Mouse (Mus musculus) hindbrain, embryonic 14.5 days (tissue): ENCODE results near the gene Mcat. TPM values are rescaled to one million over a fixed set of nuclear protein-coding genes. Genes with fewer than 3 reads are reported as not detected.

ENCODE experiments used
- ATAC-seq: fragments of 200-750 bp; cut with Nextera tagmentation; 2 replicates; pipeline ENCODE4 v1.8.0; 2017; ENCODE audit warnings: moderate number of reproducible peaks, mild to moderate bottlenecking, moderate TSS enrichment, moderate library complexity; ENCODE audit not compliant: low FRiP score
- DNase-seq: peaks from one replicate; pipeline ENCODE4 v3.0.0-alpha.2; 2015; ENCODE audit warnings: low spot score
- H3K27ac ChIP-seq: fragments of 300-500 bp; sonication (generic); 2 replicates; pipeline ENCODE4 v1.5.1; 2014; ENCODE audit warnings: mild to moderate bottlenecking, moderate library complexity
- H3K27me3 ChIP-seq: fragments of 300-500 bp; sonication (generic); 2 replicates; pipeline ENCODE4 v1.6.1; 2014; ENCODE audit warnings: mild to moderate bottlenecking, low read length, mixed read lengths; ENCODE audit not compliant: control insufficient read depth, insufficient read depth
- H3K36me3 ChIP-seq: fragments of 300-500 bp; sonication (generic); replicated peaks from 2 replicates; pipeline ENCODE4 v1.6.1; 2014; ENCODE audit not compliant: control insufficient read depth, insufficient read depth
- H3K4me1 ChIP-seq: fragments of 300-500 bp; sonication (generic); replicated peaks from 2 replicates; pipeline ENCODE4 v1.6.1; 2014; ENCODE audit warnings: antibody characterized with exemption, low read length, mixed read lengths; ENCODE audit not compliant: control insufficient read depth, insufficient read depth
- H3K4me2 ChIP-seq: fragments of 300-500 bp; sonication (generic); replicated peaks from 2 replicates; pipeline ENCODE4 v1.6.1; 2014; ENCODE audit warnings: mild to moderate bottlenecking, moderate library complexity
- H3K4me3 ChIP-seq: fragments of 300-500 bp; sonication (generic); replicated peaks from 2 replicates; pipeline ENCODE4 v1.5.1; 2014; ENCODE audit warnings: mild to moderate bottlenecking, low read length
- H3K9ac ChIP-seq: fragments of 300-500 bp; sonication (generic); 2 replicates; pipeline ENCODE4 v1.6.1; 2014
- H3K9me3 ChIP-seq: fragments of 300-500 bp; sonication (generic); 2 replicates; pipeline ENCODE4 v1.6.1; 2016; ENCODE audit warnings: low read length; ENCODE audit not compliant: control insufficient read depth
- WGBS: fragments of 180-500 bp; shearing (Covaris S2); extraction: QIAGEN DNeasy Blood & Tissue Kit; methylation state at CpG from one replicate; pipeline ENCODE4 v1.1.7; 2014; 5-methylcytosine and 5-hydroxymethylcytosine counted together
- polyA plus RNA-seq: library from polyadenylated mRNA; unstranded; fragments of >200 nt; fragmentation: Nextera tagmentation; extraction: Ambion mirVana; gene quantifications from 2 replicates; pipeline ENCODE4 v1.2.1, GENCODE M21; 2014

The Mcat gene
- polyA plus RNA-seq, 1 experiment from 2014 or later, result 37.6 TPM

GRCm38 (mm10) chr15:83553831-83554230 lies 9.8 kb downstream of the Mcat start:
- H3K9ac ChIP-seq, result no peak overlapping the region
- ATAC-seq (no peak), DNase-seq (no peak)
- H3K4me2 ChIP-seq, result no peak overlapping the region
- no peaks in the 10 kb centered on the region for H3K27me3 ChIP-seq
- H3K4me3 ChIP-seq, result no peak overlapping the region
- no peaks in the 10 kb centered on the region for H3K9me3 ChIP-seq
- H3K4me1 ChIP-seq, result peaks cover 12% of the 10 kb centered on the region
- peaks cover 44% of the 10 kb centered on the region for H3K36me3 ChIP-seq
- no peak overlapping the region for H3K27ac ChIP-seq

- H3K36me3 ChIP-seq, result peaks cover 80% of the 10 kb centered on the region
- H3K4me1 ChIP-seq, result peaks cover 7% of the 10 kb centered on the region
- no peak overlapping the region for H3K27ac ChIP-seq
- no peaks in the 10 kb centered on the region for H3K27me3 ChIP-seq
- DNase-seq, result no peak
- H3K4me3 ChIP-seq, result no peak overlapping the region
- H3K9me3 ChIP-seq, result no peaks in the 10 kb centered on the region
- 94% methylated on average over 2 of the region's 2 CpGs for WGBS
- H3K4me2 ChIP-seq, result no peak overlapping the region
- ATAC-seq, result no peak
- H3K9ac ChIP-seq, result no peak overlapping the region
These were observed 13.4 kb downstream of the Mcat start for GRCm38 (mm10) chr15:83550137-83550536.

GRCm38 (mm10) chr15:83547144-83547543 lies 16.4 kb downstream of the Mcat start:
- no peak overlapping the region for H3K4me2 ChIP-seq
- H3K9ac ChIP-seq, result no peak overlapping the region
- WGBS, result 92% methylated on average over 8 of the region's 8 CpGs
- no peak overlapping the region for H3K4me3 ChIP-seq
- no peak for DNase-seq
- no peaks in the 10 kb centered on the region for H3K4me1 ChIP-seq
- H3K36me3 ChIP-seq, result peaks cover 70% of the 10 kb centered on the region
- H3K27me3 ChIP-seq, result no peaks in the 10 kb centered on the region
- H3K9me3 ChIP-seq, result no peaks in the 10 kb centered on the region
- H3K27ac ChIP-seq, result no peak overlapping the region
- no peak for ATAC-seq

- 97% methylated on average over 7 of the region's 7 CpGs for WGBS
- no peak overlapping the region for H3K4me2 ChIP-seq
These were observed 17.6 kb downstream of the Mcat start for GRCm38 (mm10) chr15:83546029-83546428.

GRCm38 (mm10) chr15:83541647-83542287 lies 21.8 kb downstream of the Mcat start:
- Histone ChIP-seq H3K9ac (no peak overlapping the region), H3K27ac (no peak overlapping the region), H3K36me3 (peaks cover 16% of the 10 kb centered on the region), H3K9me3 (no peaks in the 10 kb centered on the region), H3K4me2 (no peak overlapping the region), H3K27me3 (no peaks in the 10 kb centered on the region), H3K4me1 (no peaks in the 10 kb centered on the region), H3K4me3 (no peak overlapping the region)
- ATAC-seq (no peak), DNase-seq (no peak)
- WGBS, result 84% methylated on average over 9 of the region's 9 CpGs

More at GRCm38 (mm10) chr15:83546029-83546428, 17.6 kb downstream of the Mcat start:
- no peak overlapping the region for H3K27ac ChIP-seq
- DNase-seq, result no peak
- H3K4me3 ChIP-seq, result no peak overlapping the region
- no peaks in the 10 kb centered on the region for H3K9me3 ChIP-seq
- no peaks in the 10 kb centered on the region for H3K27me3 ChIP-seq
- no peaks in the 10 kb centered on the region for H3K4me1 ChIP-seq
- H3K9ac ChIP-seq, result no peak overlapping the region
- H3K36me3 ChIP-seq, result peaks cover 59% of the 10 kb centered on the region
- no peak for ATAC-seq

- H3K9ac ChIP-seq, result no peak overlapping the region
- no peaks in the 10 kb centered on the region for H3K27me3 ChIP-seq
- no peak overlapping the region for H3K27ac ChIP-seq
- H3K36me3 ChIP-seq, result no peaks in the 10 kb centered on the region
- DNase-seq (no peak), ATAC-seq (no peak)
- H3K4me2 ChIP-seq, result no peak overlapping the region
- whole genome bisulfite sequencing, result 75% methylated on average over 4 of the region's 4 CpGs
- no peaks in the 10 kb centered on the region for H3K4me1 ChIP-seq
- no peak overlapping the region for H3K4me3 ChIP-seq
- no peaks in the 10 kb centered on the region for H3K9me3 ChIP-seq
These were observed 23.7 kb downstream of the Mcat start for GRCm38 (mm10) chr15:83539905-83540304.

GRCm38 (mm10) chr15:83538855-83539254 lies 24.7 kb downstream of the Mcat start:
- no peak overlapping the region for H3K4me2 ChIP-seq
- no peaks in the 10 kb centered on the region for H3K27me3 ChIP-seq
- no peak overlapping the region for H3K4me3 ChIP-seq
- H3K27ac ChIP-seq, result no peak overlapping the region
- H3K9ac ChIP-seq, result no peak overlapping the region
- no peaks in the 10 kb centered on the region for H3K36me3 ChIP-seq
- H3K9me3 ChIP-seq, result no peaks in the 10 kb centered on the region
- 97% methylated on average over 2 of the region's 2 CpGs for WGBS
- no peaks in the 10 kb centered on the region for H3K4me1 ChIP-seq
- no peak for DNase-seq
- ATAC-seq, result no peak

GRCm38 (mm10) chr15:83535890-83536231 lies 27.7 kb downstream of the Mcat start:
- Histone ChIP-seq H3K27ac (no peak overlapping the region), H3K9me3 (no peaks in the 10 kb centered on the region), H3K4me2 (no peak overlapping the region), H3K36me3 (no peaks in the 10 kb centered on the region), H3K4me1 (no peaks in the 10 kb centered on the region), H3K4me3 (no peak overlapping the region), H3K9ac (no peak overlapping the region), H3K27me3 (no peaks in the 10 kb centered on the region)
- DNase-seq (no peak), ATAC-seq (no peak)
- 90% methylated on average over 6 of the region's 6 CpGs for WGBS

- Histone ChIP-seq H3K27ac (no peak overlapping the region), H3K36me3 (no peaks in the 10 kb centered on the region), H3K9ac (no peak overlapping the region), H3K9me3 (no peaks in the 10 kb centered on the region), H3K4me2 (no peak overlapping the region), H3K4me1 (no peaks in the 10 kb centered on the region), H3K4me3 (no peak overlapping the region), H3K27me3 (no peaks in the 10 kb centered on the region)
- ATAC-seq, result no peak
- no peak for DNase-seq
- 81% methylated on average over 17 of the region's 17 CpGs for WGBS
These were observed 28.4 kb downstream of the Mcat start for GRCm38 (mm10) chr15:83534960-83535889.
